Mouse (Mus musculus): ENCODE data around the gene Cd96.

DNA sequence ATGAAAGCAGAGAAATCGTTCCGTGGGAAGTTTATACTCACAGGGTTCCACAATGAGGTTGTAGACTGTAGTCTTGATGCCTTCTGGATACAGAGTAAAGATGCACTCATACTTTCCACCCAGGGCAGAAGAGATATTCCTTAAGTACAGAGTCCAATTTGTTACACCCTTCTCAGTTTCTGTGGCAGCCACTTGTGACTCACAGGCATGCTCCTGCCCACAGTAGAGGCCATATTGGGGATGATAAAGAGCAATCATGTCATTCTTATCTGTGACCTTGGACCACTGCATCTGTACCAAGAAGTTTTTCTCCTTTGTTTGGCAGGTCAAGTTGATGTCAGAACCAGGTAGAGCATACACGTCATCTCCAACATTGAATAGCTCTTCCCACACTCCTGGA lies 2.4 kb downstream of the Cd96 start:
- TF ChIP-seq CTCF (conservative IDR thresholded peaks at IDR 0.05; ENCODE audit: low read length) (no peak), POU5F1 (IDR thresholded peaks at IDR 0.05; ENCODE audit: borderline replicate concordance, low read length) (no peak), NANOG (IDR thresholded peaks at IDR 0.05; ENCODE audit: borderline replicate concordance, low read length) (no peak)
